Mouse (Mus musculus) ES-E14 (cell line): ENCODE data around the gene Aldh16a1.

Experiments used
- CHD2 ChIP-seq: IDR thresholded peaks from 2 replicates; pipeline ENCODE4 v1.6.1; 2014; ENCODE audit warnings: mild to moderate bottlenecking, low read depth, low read length, inconsistent platforms
- HCFC1 ChIP-seq: IDR thresholded peaks from 2 replicates; pipeline ENCODE4 v1.6.1; 2012; ENCODE audit warnings: low read length, inconsistent platforms, borderline replicate concordance; ENCODE audit not compliant: insufficient read depth
- MAFK ChIP-seq: IDR thresholded peaks from 2 replicates; pipeline ENCODE4 v1.6.1; 2014; ENCODE audit warnings: mild to moderate bottlenecking, low read depth, low read length, inconsistent platforms; ENCODE audit not compliant: insufficient read depth
- ZNF384 ChIP-seq: IDR thresholded peaks from 2 replicates; pipeline ENCODE4 v1.6.1; 2012; ENCODE audit warnings: low read depth, low read length, inconsistent platforms

GRCm38 (mm10) chr7:45111940-45112339 is 42.4 kb downstream of the Aldh16a1 start:
- TF ChIP-seq HCFC1 (no peak), ZNF384 (no peak), MAFK (no peak), CHD2 (no peak)
